15 mouse cellular contexts compared by ENCODE assay signal in the genomic region with DNA sequence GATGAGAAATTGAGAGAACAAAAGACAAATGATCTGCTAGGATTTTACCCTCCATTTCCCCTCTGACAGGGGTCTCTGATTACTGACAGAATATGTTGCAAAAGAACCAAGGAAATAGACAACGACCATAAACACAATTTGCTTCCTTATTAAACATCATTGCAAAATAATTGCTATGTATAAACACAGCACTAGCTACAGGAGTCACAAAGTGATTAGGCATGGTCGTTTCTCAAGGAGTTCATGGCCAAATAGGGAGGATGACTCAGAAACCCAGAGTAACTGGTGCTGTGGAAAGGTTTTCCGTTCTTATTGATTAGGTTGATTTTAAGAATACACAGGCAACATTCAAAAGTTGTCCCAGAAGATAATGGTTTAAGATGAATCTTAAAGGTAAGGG.
"Had no signal": no experiment of that assay in that cellular context is flagged by ENCODE, and none has a peak within 500 bp of the region (broad histone marks: within the 10 kb centered on the region; RNA-seq: fewer than 3 reads in every experiment).

No protein-coding gene starts in this region.

- H3K27ac ChIP-seq: liver, embryonic 13.5 days; liver, embryonic 15.5 days; macrophage; midbrain, embryonic 13.5 days; midbrain, embryonic 15.5 days; neural tube, embryonic 12.5 days had no signal

- H3K9me3 ChIP-seq: liver, embryonic 13.5 days; liver, embryonic 15.5 days; megakaryocyte, embryonic 14.5 days; midbrain, embryonic 13.5 days; midbrain, embryonic 15.5 days; neural tube, embryonic 12.5 days had no signal

- H3K4me1 ChIP-seq: liver, embryonic 13.5 days; liver, embryonic 15.5 days; midbrain, embryonic 13.5 days; midbrain, embryonic 15.5 days had no signal

- DNase-seq: liver, embryonic 13.5 days; liver, postnatal 0 days; lung, adult 2 months; lung, postnatal 14 days; right cerebral cortex, postnatal 14 days; thymus, adult 18-20 months; thymus, postnatal 14 days; thymus, postnatal 36 days had no signal

- ATAC-seq: liver, postnatal 0 days; midbrain, embryonic 13.5 days; midbrain, embryonic 15.5 days had no signal

- H3K27me3 ChIP-seq: liver, embryonic 13.5 days; liver, embryonic 15.5 days; midbrain, embryonic 13.5 days; midbrain, embryonic 15.5 days; neural tube, embryonic 12.5 days had no signal

- H3K4me3 ChIP-seq: liver, embryonic 13.5 days; liver, embryonic 15.5 days; megakaryocyte, embryonic 14.5 days; midbrain, embryonic 13.5 days; midbrain, embryonic 15.5 days; neural tube, embryonic 12.5 days had no signal

- H3K4me2 ChIP-seq: liver, embryonic 13.5 days; liver, embryonic 15.5 days; midbrain, embryonic 11.5 days; midbrain, embryonic 13.5 days; midbrain, embryonic 15.5 days; neural tube, embryonic 12.5 days had no signal

- H3K36me3 ChIP-seq: liver, embryonic 13.5 days; liver, embryonic 15.5 days; midbrain, embryonic 13.5 days; midbrain, embryonic 15.5 days; neural tube, embryonic 12.5 days had no signal

- H3K9ac ChIP-seq: liver, embryonic 13.5 days; liver, embryonic 15.5 days; liver, postnatal 0 days; midbrain, embryonic 13.5 days; midbrain, embryonic 15.5 days; neural tube, embryonic 12.5 days had no signal
